Mouse (Mus musculus) CD4-positive naive resting alpha-beta T cell, adult 57 days (primary cell): ENCODE results near the gene Ech1. TPM values are rescaled to one million over a fixed set of nuclear protein-coding genes. Genes with fewer than 3 reads are reported as not detected.

Experiments
- total RNA-seq: library from RNA; stranded (reverse); gene quantifications from one replicate; pipeline ENCODE4 v1.2.4, GENCODE M21; 2023

Ech1 gene
- 57.6 TPM for total RNA-seq

DNA sequence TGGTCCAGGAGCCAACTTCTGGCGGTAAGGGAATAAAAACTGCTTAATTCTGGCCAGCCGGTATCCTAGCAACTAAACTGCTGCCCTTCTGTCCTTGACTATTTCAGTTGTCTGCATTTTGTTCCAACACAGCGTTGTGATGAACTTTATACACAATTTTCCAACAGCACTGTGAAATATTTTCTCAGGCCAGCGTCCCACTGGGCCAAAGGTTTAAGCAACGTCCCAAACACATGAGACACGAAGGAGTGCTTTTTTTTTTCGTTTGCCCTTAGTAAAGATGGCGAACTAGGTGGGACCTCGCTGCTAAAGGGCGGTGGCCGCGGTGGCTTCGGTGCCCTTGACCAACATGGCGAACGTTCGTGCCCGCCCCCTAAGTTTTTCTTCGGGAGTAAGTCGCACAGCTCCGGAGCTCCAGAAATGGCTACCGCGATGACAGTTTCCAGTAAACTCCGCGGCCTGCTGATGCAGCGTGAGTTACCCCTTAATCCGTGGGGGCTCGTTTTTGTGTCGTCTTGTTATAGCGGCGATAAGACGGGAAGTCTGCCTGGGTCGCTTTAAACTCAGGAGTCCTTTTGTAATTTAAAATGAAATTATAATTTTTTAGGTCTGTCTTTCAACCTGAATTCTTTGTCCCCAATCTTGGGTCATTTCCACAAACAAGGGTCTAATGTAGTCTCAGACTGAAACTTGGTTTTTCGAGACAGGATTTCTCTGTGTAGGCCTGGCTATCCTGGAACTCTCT is at the start of gene Ech1:
Gene Ech1, plus strand, starts transcription at position 277 of the 745 bp plus-strand sequence.

DNA sequence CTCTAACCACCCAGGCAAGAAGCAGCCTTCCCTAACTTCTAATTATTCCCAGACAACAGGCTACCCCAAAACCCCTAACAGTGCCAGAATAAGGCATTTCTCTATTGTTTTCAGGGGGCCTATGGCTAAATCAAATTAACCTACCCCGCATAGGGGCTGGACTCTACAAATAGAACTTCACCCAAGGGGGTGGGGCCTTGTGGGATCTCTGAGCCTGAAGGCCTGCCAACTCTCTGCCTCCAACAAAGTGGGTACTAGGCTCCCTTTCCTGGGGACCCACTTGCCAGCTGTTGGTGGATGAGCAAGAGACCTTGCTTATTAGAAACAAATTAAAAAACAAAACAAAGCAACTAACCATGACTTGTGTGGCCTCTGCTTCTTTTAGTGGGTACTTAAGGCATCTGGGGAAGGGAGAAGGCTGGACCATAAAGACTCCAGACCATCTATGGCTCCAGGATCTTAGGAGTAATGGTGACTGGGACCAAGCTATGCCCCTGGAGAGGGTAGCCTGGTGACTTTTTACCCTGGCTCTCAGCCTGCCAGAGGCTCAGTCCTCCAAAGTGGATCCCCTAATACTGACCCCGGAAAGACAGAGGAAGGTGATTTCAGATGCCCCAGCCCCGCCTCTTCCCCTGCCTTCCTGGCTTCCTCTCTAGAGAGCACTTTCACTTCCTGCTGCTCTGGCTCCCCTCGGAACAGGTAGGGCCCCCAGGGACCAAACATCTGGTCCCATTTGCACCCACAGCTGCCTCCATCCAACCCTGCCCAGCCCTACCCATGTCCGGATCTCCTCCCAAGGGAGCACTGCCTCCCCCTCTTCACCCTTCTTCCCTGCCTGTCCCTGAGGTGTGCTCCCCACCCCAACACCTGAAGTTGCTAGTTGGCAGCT is 36.5 kb upstream of the Ech1 start, which contains the start of gene Rinl:
Gene Rinl, plus strand, starts transcription at position 663 of the 889 bp plus-strand sequence.

DNA sequence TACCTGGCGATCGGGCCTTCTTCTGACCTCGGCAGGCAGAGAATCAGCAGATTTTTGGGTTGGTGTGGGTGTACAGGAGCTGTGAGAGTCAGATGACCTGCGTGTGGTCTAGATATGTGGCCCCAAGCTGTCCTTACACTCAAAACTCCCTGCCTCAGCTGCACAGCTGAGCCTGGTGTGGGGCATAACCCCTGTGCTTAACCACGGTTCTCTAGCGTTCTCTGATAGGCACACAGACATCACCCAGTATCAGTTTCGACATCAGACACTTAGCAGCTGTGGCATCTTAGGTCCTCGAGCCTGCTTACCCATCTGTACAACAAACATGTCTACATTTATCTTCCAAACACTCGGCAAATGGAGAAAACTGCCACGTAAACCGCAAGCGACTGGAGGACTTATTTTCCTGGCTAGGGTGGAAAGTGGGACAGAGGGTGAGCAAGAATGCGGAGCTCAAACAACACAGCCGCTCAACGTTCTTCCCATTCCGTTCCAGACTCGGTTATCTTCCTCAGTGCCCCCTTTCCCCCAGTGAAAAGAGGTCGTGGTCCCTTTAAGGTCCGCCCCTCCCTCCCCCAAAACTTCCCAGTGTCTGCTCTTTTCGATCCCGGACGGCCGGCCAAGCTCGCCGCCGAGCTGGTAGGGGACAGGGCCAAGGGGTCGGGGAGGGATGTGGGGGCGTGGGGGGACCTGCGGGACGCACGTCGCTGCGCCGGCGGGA is 16.6 kb upstream of the Ech1 start, which contains the start of gene Hnrnpl:
Gene Hnrnpl, plus strand, starts transcription at position 321 of the 721 bp plus-strand sequence.

DNA sequence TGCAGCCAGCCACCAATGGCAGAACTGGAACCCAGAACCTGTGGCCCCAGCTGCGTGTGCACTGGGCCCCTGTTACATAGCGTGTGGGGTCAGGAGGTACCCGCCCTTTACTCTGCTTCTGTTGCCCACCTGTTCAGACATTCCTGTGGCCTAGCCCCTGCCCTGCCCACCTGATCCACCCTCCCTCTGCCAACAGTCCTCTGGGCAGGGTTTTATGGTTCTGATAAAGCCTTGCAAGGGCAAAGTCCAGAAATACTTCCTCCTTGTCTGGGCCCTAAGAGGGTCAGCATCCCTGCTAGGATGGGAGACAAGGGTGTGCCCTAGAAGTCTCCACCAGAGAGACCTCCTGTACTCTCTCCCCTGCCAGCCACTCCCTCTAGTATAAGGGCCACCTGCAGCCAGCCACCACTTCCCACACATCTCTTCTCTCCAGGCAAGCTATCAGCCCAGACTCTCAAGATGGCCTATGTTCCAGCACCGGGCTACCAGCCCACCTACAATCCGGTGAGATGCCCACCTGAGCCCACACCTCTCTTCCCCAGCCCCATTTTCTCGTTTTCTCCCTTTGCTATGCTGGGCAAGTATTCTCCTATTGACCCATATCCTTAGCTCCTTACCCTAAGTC is 8.8 kb downstream of the Ech1 start, which contains the start of gene Lgals4:
Gene Lgals4, plus strand, starts transcription at position 132 of the 625 bp plus-strand sequence.

DNA sequence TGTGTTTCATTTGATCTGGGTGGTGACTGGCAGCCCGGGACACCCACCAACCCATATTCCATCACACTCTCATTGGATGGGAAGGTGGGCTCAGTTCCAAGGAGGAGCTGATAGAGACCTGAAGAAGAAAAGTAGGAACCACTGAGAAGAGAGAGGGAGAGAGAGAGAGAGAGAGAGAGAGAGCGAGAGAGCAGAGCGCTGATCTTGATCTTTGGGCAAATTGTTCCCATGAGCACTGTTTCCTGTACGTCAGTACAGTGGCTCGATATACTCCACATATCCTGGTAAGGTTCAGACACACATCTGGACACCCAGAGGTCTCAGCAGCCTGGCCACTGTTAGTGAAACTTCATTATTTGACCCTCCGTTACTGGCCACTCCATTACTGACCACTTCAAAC is 38.5 kb downstream of the Ech1 start, which contains the start of gene Lgals7:
Gene Lgals7, plus strand, starts transcription at position 314 of the 400 bp plus-strand sequence.

DNA sequence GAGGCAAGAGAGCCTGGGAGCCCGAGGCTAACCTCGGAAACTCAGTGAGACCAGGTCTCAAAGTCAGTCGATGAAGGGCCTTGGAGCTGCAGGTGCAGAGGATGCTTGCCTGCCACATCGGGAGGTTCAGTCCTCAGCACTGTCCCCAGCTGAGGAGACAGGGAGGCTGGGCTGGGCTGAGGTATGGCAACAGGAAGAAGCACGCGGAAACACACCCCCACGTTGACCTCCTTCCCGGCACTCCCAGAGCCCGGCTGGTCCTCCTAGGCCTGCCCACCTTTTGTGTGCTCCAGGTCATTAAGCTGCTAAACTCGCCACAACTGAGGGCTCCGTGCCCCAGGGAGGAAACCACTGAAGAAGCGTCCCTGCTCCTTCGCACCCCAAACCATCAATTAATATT is 56.2 kb downstream of the Ech1 start, which contains the start of gene Capn12:
Gene Capn12, plus strand, starts transcription at position 224 of the 400 bp plus-strand sequence.

Other genes with a start within 250 kb of the Ech1 start
- gene Samd4b, start 227.1 kb upstream of the Ech1 start, total RNA-seq: 45.7 TPM
- gene Pak4, start 227.0 kb upstream of the Ech1 start, total RNA-seq: 8.9 TPM
- gene Acp7, start 193.9 kb upstream of the Ech1 start, total RNA-seq: not detected
- gene Fbxo27, start 132.4 kb upstream of the Ech1 start, total RNA-seq: 2.8 TPM
- gene Fbxo17, start 108.4 kb upstream of the Ech1 start, total RNA-seq: 34.4 TPM
- 24.0 TPM for gene Mrps12, start 83.4 kb upstream of the Ech1 start, total RNA-seq
- gene Sars2, start 83.2 kb upstream of the Ech1 start, total RNA-seq: 22.5 TPM
- 1.3 TPM for gene Ccer2, start 69.0 kb upstream of the Ech1 start, total RNA-seq
- gene Sirt2, start 58.5 kb upstream of the Ech1 start, total RNA-seq: 69.1 TPM
- gene Nfkbib, start 57.7 kb upstream of the Ech1 start, total RNA-seq: 58.4 TPM
- gene Rinl, start 36.2 kb upstream of the Ech1 start, total RNA-seq: 124 TPM
- gene Hnrnpl, start 16.7 kb upstream of the Ech1 start, total RNA-seq: 651 TPM
- 11.4 TPM for gene Lgals4, start 8.6 kb downstream of the Ech1 start, total RNA-seq
- not detected for gene Lgals7, start 38.6 kb downstream of the Ech1 start, total RNA-seq
- not detected for gene Capn12, start 56.2 kb downstream of the Ech1 start, total RNA-seq
- gene Actn4, start 137.1 kb downstream of the Ech1 start, total RNA-seq: 172 TPM
- gene Eif3k, start 156.6 kb downstream of the Ech1 start, total RNA-seq: 306 TPM
- gene Map4k1, start 156.8 kb downstream of the Ech1 start, total RNA-seq: 83.2 TPM